Mouse (Mus musculus) right cerebral cortex, adult 2 months (tissue): ENCODE measurements around the gene Wdr61.
A peak's percentile ranks its signal among the peaks of the same experiment; 100 is the strongest.
"Not testable (repeated sequence)": the region's sequence is repeated elsewhere in the genome, so short reads cannot be mapped to it uniquely, and the experiment has no call there.

ENCODE experiments used
- DNase-seq, 2 experiments: peaks; one replicate each; pipeline ENCODE4 v3.0.0; 2021 to 2022; ENCODE audit warnings: low spot score in 2 of 2

Gene Wdr61

GRCm38 (mm10) chr9:54726315-54726714 is 8.0 kb downstream of the Wdr61 start:
- DNase-seq: no peak

- no peak for DNase-seq
Observed at GRCm38 (mm10) chr9:54722596-54722995, 11.7 kb downstream of the Wdr61 start.

- DNase-seq: peak; percentile 26 to 37
Observed at GRCm38 (mm10) chr9:54722156-54722555, 12.2 kb downstream of the Wdr61 start.

GRCm38 (mm10) chr9:54717527-54717926 is 16.8 kb downstream of the Wdr61 start:
- DNase-seq: no peak

- DNase-seq: no peak
Observed at GRCm38 (mm10) chr9:54715776-54716175, 18.5 kb downstream of the Wdr61 start.

- DNase-seq: no peak
Observed at GRCm38 (mm10) chr9:54708085-54708484, 26.2 kb downstream of the Wdr61 start.

GRCm38 (mm10) chr9:54707288-54707999 is 26.9 kb downstream of the Wdr61 start:
- peak; percentile 13 to 20 for DNase-seq

- no peak for DNase-seq
Observed at GRCm38 (mm10) chr9:54705561-54705960, 28.8 kb downstream of the Wdr61 start.

- no peak for DNase-seq
Observed at GRCm38 (mm10) chr9:54704361-54704760, 30.0 kb downstream of the Wdr61 start.

- no peak for DNase-seq
Observed at GRCm38 (mm10) chr9:54702581-54702980, 31.7 kb downstream of the Wdr61 start.

- DNase-seq: no peak
Observed at GRCm38 (mm10) chr9:54700746-54701145, 33.6 kb downstream of the Wdr61 start.

GRCm38 (mm10) chr9:54700174-54700475 is 34.2 kb downstream of the Wdr61 start:
- peak; percentile 56 to 66 for DNase-seq

GRCm38 (mm10) chr9:54699345-54700173 is 34.8 kb downstream of the Wdr61 start:
- DNase-seq: peak; percentile 73 to 77

- DNase-seq: no peak
Observed at GRCm38 (mm10) chr9:54699087-54699344, 35.3 kb downstream of the Wdr61 start.

- no peak for DNase-seq
Observed at GRCm38 (mm10) chr9:54698318-54699086, 35.8 kb downstream of the Wdr61 start, which contains the start of gene Dnaja4. TSS of gene Dnaja4 (plus strand) at chr9:54698873.

- DNase-seq: peak in 1 of 2 experiments; percentile 34
Observed at GRCm38 (mm10) chr9:54691241-54691805, 43.0 kb downstream of the Wdr61 start.

GRCm38 (mm10) chr9:54690697-54691096 is 43.6 kb downstream of the Wdr61 start:
- not testable (repeated sequence) for DNase-seq

GRCm38 (mm10) chr9:54689446-54689845 is 44.9 kb downstream of the Wdr61 start:
- no peak for DNase-seq

GRCm38 (mm10) chr9:54687246-54688236 is 46.8 kb downstream of the Wdr61 start:
- DNase-seq: no peak

GRCm38 (mm10) chr9:54683814-54684605 is 50.3 kb downstream of the Wdr61 start:
- DNase-seq: no peak
